Mouse (Mus musculus): ENCODE data around the gene Ankrd13a.

Ankrd13a gene

GRCm38 (mm10) chr5:114766686-114767085, 7.8 kb upstream of the Ankrd13a start:
- in situ Hi-C loops (cut with MboI, MseI) = no loop called here

GRCm38 (mm10) chr5:114767185-114767584, 7.3 kb upstream of the Ankrd13a start:
- in situ Hi-C loops (cut with MboI, MseI) = no loop called here

- in situ Hi-C loops (cut with MboI, MseI) = loop anchor here in 1 of 2 experiments (10.0 kb wide), 1 partner anchor 1185 kb away; no protein-coding TSS in a partner anchor
Measured at GRCm38 (mm10) chr5:114769786-114770185, 4.7 kb upstream of the Ankrd13a start.

GRCm38 (mm10) chr5:114771796-114772195, 2.7 kb upstream of the Ankrd13a start:
- in situ Hi-C loops (cut with MboI, MseI) = loop anchor here in 1 of 2 experiments (10.0 kb wide), 1 partner anchor 1187 kb away; no protein-coding TSS in a partner anchor

- in situ Hi-C loops (cut with MboI, MseI) = loop anchor here in 1 of 2 experiments (10.0 kb wide), 1 partner anchor 1188 kb away; no protein-coding TSS in a partner anchor
Measured at GRCm38 (mm10) chr5:114772456-114773203, 1.8 kb upstream of the Ankrd13a start.

GRCm38 (mm10) chr5:114773211-114773710, 1.2 kb upstream of the Ankrd13a start:
- in situ Hi-C loops (cut with MboI, MseI) = loop anchor here in 1 of 2 experiments (10.0 kb wide), 1 partner anchor 1188 kb away; no protein-coding TSS in a partner anchor

GRCm38 (mm10) chr5:114773780-114774179, 697 bp upstream of the Ankrd13a start:
- in situ Hi-C loops (cut with MboI, MseI) = loop anchor here in 1 of 2 experiments (10.0 kb wide), 1 partner anchor 1189 kb away; no protein-coding TSS in a partner anchor

DNA sequence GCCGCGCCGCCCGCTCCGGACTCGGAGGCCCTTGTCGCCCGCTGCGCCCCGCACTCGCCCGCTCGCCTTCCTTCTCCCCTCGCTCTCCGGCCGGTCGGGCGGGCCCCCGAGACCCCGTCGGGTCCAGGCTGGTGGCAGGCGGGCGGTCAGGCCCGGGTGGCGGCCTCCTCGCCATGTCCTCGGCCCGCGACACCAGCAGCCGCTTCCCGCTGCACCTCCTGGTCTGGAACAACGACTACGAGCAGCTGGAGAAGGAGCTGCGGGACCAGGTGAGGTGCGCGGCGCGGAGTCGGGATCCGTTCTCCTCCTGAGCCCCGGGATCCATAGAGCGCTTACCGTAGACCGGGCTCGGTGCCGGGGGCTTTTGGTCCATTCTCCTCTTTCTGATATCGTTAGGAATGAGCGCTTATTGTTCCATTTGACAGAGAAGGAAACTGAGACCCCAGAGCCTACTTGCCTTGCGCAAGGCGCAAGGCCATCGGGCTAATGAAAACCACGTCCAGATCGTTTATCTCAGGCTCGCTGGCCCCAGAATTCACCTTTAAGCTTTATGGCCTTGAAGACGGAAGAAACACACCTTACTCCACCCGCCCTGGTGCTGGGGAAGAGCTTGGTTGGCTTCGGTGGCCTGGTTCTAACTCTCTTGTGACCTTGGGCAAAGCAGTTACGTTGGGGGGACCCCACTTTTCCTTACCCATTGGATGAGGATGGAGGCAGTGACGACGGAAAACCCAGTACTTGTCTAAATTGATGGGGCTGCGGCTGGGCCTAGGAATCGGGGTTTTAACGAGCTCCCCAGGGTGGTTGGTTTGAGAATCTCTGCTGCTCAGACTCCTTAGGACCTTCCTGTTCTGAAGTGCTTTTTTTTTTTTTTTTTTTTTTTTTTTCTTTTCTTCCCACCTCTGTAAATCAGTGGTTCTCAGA, 841 bp downstream of the Ankrd13a start, which contains the start of gene Git2:
TSS of gene Git2 (minus strand) at position 462 of the 924 bp plus-strand sequence.
- in situ Hi-C loops (cut with MboI, MseI) = loop anchor here in 1 of 2 experiments (10.0 kb wide), 1 partner anchor 1191 kb away; no protein-coding TSS in a partner anchor

DNA sequence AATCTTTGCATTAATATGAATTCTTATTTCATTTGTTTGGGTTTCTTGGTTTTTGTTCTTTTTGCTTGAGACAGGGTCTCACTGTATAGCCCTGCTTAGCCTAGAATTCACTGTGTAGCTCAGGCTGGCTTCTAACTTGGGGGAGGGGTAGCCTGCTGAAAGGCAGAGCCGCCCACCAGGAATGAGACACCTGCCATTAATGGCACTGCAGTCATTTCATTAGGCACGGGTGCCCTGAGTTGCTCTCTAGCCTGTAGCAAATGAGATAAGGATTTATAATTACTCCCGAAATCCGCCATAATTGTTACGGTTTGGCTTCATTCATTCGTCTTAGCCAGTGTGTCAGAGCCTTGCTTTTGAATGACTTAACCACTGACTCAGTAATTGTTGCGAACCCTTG, 1.7 kb downstream of the Ankrd13a start:
- in situ Hi-C loops (cut with MboI, MseI) = loop anchor here in 1 of 2 experiments (10.0 kb wide), 1 partner anchor 1191 kb away; no protein-coding TSS in a partner anchor

DNA sequence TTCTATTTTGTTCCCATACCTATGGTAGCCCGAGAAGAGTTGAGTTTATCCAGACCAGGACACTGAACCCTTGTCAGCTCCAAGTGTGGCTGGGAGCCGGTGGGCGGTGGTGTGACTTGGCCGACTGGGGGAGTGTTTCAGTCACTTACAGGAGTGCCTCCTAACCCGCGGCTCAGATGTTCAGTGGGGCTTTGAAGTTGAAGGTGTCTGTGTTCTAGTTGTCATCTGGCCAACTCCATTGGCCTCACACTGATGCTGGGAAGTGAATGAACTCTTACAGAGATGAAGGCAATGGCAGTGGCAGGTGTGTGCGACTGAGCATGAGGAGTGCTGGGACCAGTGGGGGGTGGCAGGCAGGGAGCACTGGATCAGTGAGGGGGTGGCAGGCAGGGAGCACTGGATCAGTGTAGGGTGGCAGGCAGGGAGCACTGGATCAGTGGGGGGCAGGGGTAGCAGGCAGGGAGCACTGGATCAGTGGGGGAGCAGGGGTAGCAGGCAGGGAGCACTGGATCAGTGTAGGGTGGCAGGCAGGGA, 5.5 kb downstream of the Ankrd13a start:
- in situ Hi-C loops (cut with MboI, MseI) = loop anchor here in 1 of 2 experiments (10.0 kb wide), 1 partner anchor 1195 kb away; no protein-coding TSS in a partner anchor

- in situ Hi-C loops (cut with MboI, MseI) = no loop called here
Measured at GRCm38 (mm10) chr5:114780912-114781311, 6.4 kb downstream of the Ankrd13a start.

GRCm38 (mm10) chr5:114782991-114783390, 8.5 kb downstream of the Ankrd13a start:
- in situ Hi-C loops (cut with MboI, MseI) = no loop called here

- in situ Hi-C loops (cut with MboI, MseI) = no loop called here
Measured at GRCm38 (mm10) chr5:114783405-114784163, 9.1 kb downstream of the Ankrd13a start.

DNA sequence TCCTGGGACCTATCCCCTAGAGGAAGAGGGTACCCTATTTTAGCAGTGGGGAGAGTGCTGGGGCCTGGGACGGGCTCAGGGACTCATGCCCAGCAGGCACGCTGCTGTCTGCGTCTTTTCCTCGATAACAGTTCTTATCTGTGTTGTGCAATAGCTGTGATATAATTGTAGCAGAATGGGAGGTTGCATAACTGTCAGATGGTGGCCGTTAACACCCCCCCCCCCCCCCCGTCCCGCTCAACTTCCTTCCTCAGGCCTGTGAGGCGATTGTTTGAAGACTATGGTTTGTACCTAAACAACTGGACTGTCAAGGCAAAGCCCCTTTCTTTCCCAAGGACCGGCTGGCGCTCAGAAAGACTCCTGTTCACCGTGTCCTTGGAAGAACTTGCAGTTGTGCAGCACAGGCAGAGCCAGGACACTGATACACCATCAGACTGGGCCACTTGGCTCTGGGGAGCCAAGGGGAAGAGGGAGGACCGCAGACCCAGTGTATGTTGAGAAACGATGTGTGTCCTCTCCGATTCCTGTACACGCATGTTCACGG, 10.2 kb downstream of the Ankrd13a start:
- in situ Hi-C loops (cut with MboI, MseI) = no loop called here

GRCm38 (mm10) chr5:114785196-114785595, 10.7 kb downstream of the Ankrd13a start:
- in situ Hi-C loops (cut with MboI, MseI) = no loop called here

GRCm38 (mm10) chr5:114793317-114793716, 18.8 kb downstream of the Ankrd13a start:
- in situ Hi-C loops (cut with MboI, MseI) = no loop called here

- in situ Hi-C loops (cut with MboI, MseI) = no loop called here
Measured at GRCm38 (mm10) chr5:114794609-114795008, 20.1 kb downstream of the Ankrd13a start.

- in situ Hi-C loops (cut with MboI, MseI) = no loop called here
Measured at GRCm38 (mm10) chr5:114795231-114795630, 20.8 kb downstream of the Ankrd13a start.

DNA sequence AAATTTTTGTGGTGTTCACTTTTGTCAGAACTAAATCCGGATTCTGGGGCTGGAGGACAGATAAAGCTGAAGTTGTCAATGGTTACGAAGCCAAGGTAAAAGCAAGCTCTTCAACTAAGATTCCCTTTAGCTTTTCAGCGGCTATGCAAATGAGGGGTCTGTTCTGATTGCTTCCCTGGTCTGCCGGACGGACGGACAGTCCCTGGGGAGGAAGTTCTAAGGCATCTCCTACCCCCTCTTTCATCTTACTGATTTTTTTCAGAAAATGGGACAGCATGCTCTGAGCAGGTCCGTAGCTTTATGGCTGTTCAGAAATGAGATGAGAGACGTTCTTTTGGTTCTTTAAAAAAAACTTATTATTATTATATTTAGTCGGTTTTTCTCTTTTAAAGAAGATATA, 21.2 kb downstream of the Ankrd13a start:
- in situ Hi-C loops (cut with MboI, MseI) = no loop called here
